Comparison of ENCODE assay signal across 8 mouse cellular contexts in genomic region chr7:97083579-97083978, GRCm38 (mm10). TPM values are rescaled to one million over a fixed set of nuclear protein-coding genes. Genes with fewer than 3 reads are reported as not detected.
DNase-seq lines count a peak whose midpoint lies in the region; ATAC-seq and TF ChIP-seq lines count a peak whose summit lies in the region.
"Had no signal": no experiment of that assay in that cellular context is flagged by ENCODE, and none has a peak within 500 bp of the region (broad histone marks: within the 10 kb centered on the region; RNA-seq: fewer than 3 reads in every experiment).

No protein-coding gene starts in this region.

- no peak for TF ChIP-seq POLR2A in bone marrow macrophage, adult 2 months (IDR thresholded peaks at IDR 0.05; ENCODE audit: borderline replicate concordance, low read depth, low read length)

- H3K9ac ChIP-seq in kidney, embryonic 16.5 days (replicated peaks; ENCODE audit: low read length): peak overlapping the region; percentile 6; the same call in 1 of the 2 replicates
- H3K9ac ChIP-seq in heart, embryonic 14.5 days (ENCODE audit: low read length): no peak overlapping the region
- H3K9ac ChIP-seq in midbrain, embryonic 15.5 days: no peak overlapping the region

- H3K27me3 ChIP-seq in kidney, embryonic 16.5 days (ENCODE audit: insufficient read depth, low read length): no peaks in the 10 kb centered on the region
- H3K27me3 ChIP-seq in heart, embryonic 14.5 days (ENCODE audit: control insufficient read depth, insufficient read depth, low read length): no peaks in the 10 kb centered on the region
- no peaks in the 10 kb centered on the region for H3K27me3 ChIP-seq in midbrain, embryonic 15.5 days (replicated peaks)

- no peaks in the 10 kb centered on the region for H3K36me3 ChIP-seq in kidney, embryonic 16.5 days (ENCODE audit: insufficient read depth, low read length)
- no peaks in the 10 kb centered on the region for H3K36me3 ChIP-seq in heart, embryonic 14.5 days (ENCODE audit: control insufficient read depth, insufficient read depth, low read length)
- no peaks in the 10 kb centered on the region for H3K36me3 ChIP-seq in midbrain, embryonic 15.5 days (replicated peaks)

- no peak for ATAC-seq in kidney, embryonic 16.5 days (ENCODE audit: low FRiP score, low TSS enrichment)
- ATAC-seq in heart, embryonic 14.5 days (ENCODE audit: insufficient number of reproducible peaks, insufficient read depth, low FRiP score, low read depth): no peak
- no peak for ATAC-seq in midbrain, embryonic 15.5 days (replicated peaks)

- no peak for DNase-seq in kidney, postnatal 36 days
- DNase-seq in frontal cortex, postnatal 36 days (ENCODE audit: low spot score in 2 of 2): no peak
- DNase-seq in layer of hippocampus, postnatal 25 days (ENCODE audit: extremely low spot score in 1 of 2, low spot score in 1 of 2): no peak
- DNase-seq: left cerebral cortex, postnatal 4 days had no signal

- 72% methylated on average over 9 of the region's 9 CpGs for WGBS in kidney, embryonic 16.5 days
- 73% methylated on average over 9 of the region's 9 CpGs for WGBS in heart, embryonic 14.5 days
- WGBS in midbrain, embryonic 15.5 days: 83% methylated on average over 9 of the region's 9 CpGs

- H3K4me3 ChIP-seq in kidney, embryonic 16.5 days (ENCODE audit: low read length): peak overlapping the region; percentile 76; the same call in 1 of the 2 replicates
- H3K4me3 ChIP-seq in bone marrow macrophage, adult 2 months (ENCODE audit: insufficient read depth, low read length): peak overlapping the region; percentile 91
- peak overlapping the region in 1 of 2 experiments; percentile 91; a peak in 2 of 4 replicates for H3K4me3 ChIP-seq in heart, embryonic 14.5 days (ENCODE audit: control insufficient read depth in 1 of 2, insufficient read depth in 1 of 2, low read depth in 1 of 2, low read length in 2 of 2)
- H3K4me3 ChIP-seq in midbrain, embryonic 15.5 days: 0 out of 2 replicates have a peak overlapping the region, but pooled peaks have one; percentile 79

- TF ChIP-seq CTCF in bone marrow macrophage, adult 2 months (IDR thresholded peaks at IDR 0.05; ENCODE audit: low read depth, low read length): no peak

- peak overlapping the region; percentile 97 for H3K27ac ChIP-seq in kidney, embryonic 16.5 days (ENCODE audit: low read length)
- peak overlapping the region; percentile 99 for H3K27ac ChIP-seq in bone marrow macrophage, adult 2 months (ENCODE audit: insufficient read depth, low read depth, low read length)
- H3K27ac ChIP-seq in heart, embryonic 14.5 days (replicated peaks in 1 of 2; ENCODE audit: control insufficient read depth in 1 of 2, insufficient read depth in 1 of 2, low read depth in 2 of 2, low read length in 2 of 2): peak overlapping the region; percentile 80 to 97
- no peak overlapping the region for H3K27ac ChIP-seq in midbrain, embryonic 15.5 days

- no peaks in the 10 kb centered on the region for H3K9me3 ChIP-seq in kidney, embryonic 16.5 days (ENCODE audit: low read length)
- H3K9me3 ChIP-seq in heart, embryonic 14.5 days (ENCODE audit: control insufficient read depth, low read length): no peaks in the 10 kb centered on the region
- H3K9me3 ChIP-seq in midbrain, embryonic 15.5 days: no peaks in the 10 kb centered on the region

- H3K4me2 ChIP-seq in kidney, embryonic 16.5 days (replicated peaks; ENCODE audit: low read depth, low read length): peak overlapping the region; percentile 73
- H3K4me2 ChIP-seq in heart, embryonic 14.5 days (ENCODE audit: low read length): peak overlapping the region; percentile 86
- H3K4me2 ChIP-seq in midbrain, embryonic 15.5 days: 0 out of 2 replicates have a peak overlapping the region, but pooled peaks have one; percentile 76

- H3K4me1 ChIP-seq in kidney, embryonic 16.5 days (ENCODE audit: insufficient read depth, low read length): peaks cover 44% of the 10 kb centered on the region
- H3K4me1 ChIP-seq in bone marrow macrophage, adult 2 months (ENCODE audit: control insufficient read depth, insufficient read depth, low read length): peaks cover 27% of the 10 kb centered on the region
- peaks cover 7 to 21% of the 10 kb centered on the region in 2 experiments for H3K4me1 ChIP-seq in heart, embryonic 14.5 days (ENCODE audit: control insufficient read depth in 2 of 2, insufficient read depth in 2 of 2, low read length in 2 of 2)
- H3K4me1 ChIP-seq in midbrain, embryonic 15.5 days: peaks cover 17% of the 10 kb centered on the region

RNA-seq across cellular contexts. Expression of gene Gab2, which starts 2.2 kb away (rescaled TPM):
- 13.9 and 14.7 TPM in 2 replicates for polyA plus RNA-seq in kidney, embryonic 16.5 days (2015; fragmentation: Nextera tagmentation; extraction: Ambion mirVana)
- polyA plus RNA-seq in bone marrow macrophage, adult 2 months (2012; ENCODE audit: insufficient read depth, insufficient read length, missing spikeins): 37.0 and 44.7 TPM in 2 replicates
- polyA plus RNA-seq in heart, embryonic 14.5 days (2014; fragmentation: Nextera tagmentation; extraction: Ambion mirVana): 6.8 and 8.8 TPM in 2 replicates
- polyA plus RNA-seq in midbrain, embryonic 15.5 days (2015; fragmentation: Nextera tagmentation; extraction: Ambion mirVana): 22.3 and 23.3 TPM in 2 replicates
- 10 to 100 TPM in 1 of 2 experiments, 1 to 10 TPM in 1; 9.9 to 11.5 TPM for total RNA-seq in layer of hippocampus, postnatal 25 days (2021)
